Mouse (Mus musculus) embryonic facial prominence, embryonic 14.5 days (tissue): ENCODE data around the gene Gpr62. TPM values are rescaled to one million over a fixed set of nuclear protein-coding genes. Genes with fewer than 3 reads are reported as not detected.
A peak's percentile ranks its signal among the peaks of the same experiment; 100 is the strongest.

Experiments used
- ATAC-seq: fragments of 200-750 bp; cut with Nextera tagmentation; 2 replicates; pipeline ENCODE4 v1.8.0; 2017; ENCODE audit warnings: low read depth, moderate number of reproducible peaks, moderate TSS enrichment
- DNase-seq: peaks from one replicate; pipeline ENCODE4 v3.0.0-alpha.2; 2015; ENCODE audit warnings: low spot score
- H3K27ac ChIP-seq: fragments of 300-500 bp; sonication (generic); replicated peaks from 2 replicates; pipeline ENCODE4 v1.5.1; 2014; ENCODE audit warnings: low read depth, mild to moderate bottlenecking, low read length, moderate library complexity
- H3K27me3 ChIP-seq: fragments of 300-500 bp; sonication (generic); replicated peaks from 2 replicates; pipeline ENCODE4 v1.6.1; 2014; ENCODE audit warnings: low read length; ENCODE audit not compliant: control insufficient read depth, insufficient read depth
- H3K36me3 ChIP-seq: fragments of 300-500 bp; sonication (generic); 2 replicates; pipeline ENCODE4 v1.6.1; 2014; ENCODE audit warnings: low read length, mixed read lengths; ENCODE audit not compliant: control insufficient read depth, insufficient read depth
- H3K4me1 ChIP-seq: fragments of 300-500 bp; sonication (generic); 2 replicates; pipeline ENCODE4 v1.6.1; 2014; ENCODE audit warnings: antibody characterized with exemption, low read length; ENCODE audit not compliant: control insufficient read depth, insufficient read depth
- H3K4me2 ChIP-seq: fragments of 300-500 bp; sonication (generic); 2 replicates; pipeline ENCODE4 v1.6.1; 2014; ENCODE audit warnings: low read depth, mild to moderate bottlenecking, low read length, moderate library complexity, mixed read lengths
- H3K4me3 ChIP-seq: fragments of 300-500 bp; sonication (generic); 2 replicates; pipeline ENCODE4 v1.5.1; 2014; ENCODE audit warnings: low read depth, mild to moderate bottlenecking, low read length
- H3K9ac ChIP-seq: fragments of 300-500 bp; sonication (generic); 2 replicates; pipeline ENCODE4 v1.6.1; 2014; ENCODE audit warnings: low read depth, mild to moderate bottlenecking, low read length, moderate library complexity, mixed read lengths
- H3K9me3 ChIP-seq: fragments of 300-500 bp; sonication (generic); 2 replicates; pipeline ENCODE4 v1.6.1; 2016; ENCODE audit warnings: low read length; ENCODE audit not compliant: control insufficient read depth
- WGBS: fragments of 180-500 bp; shearing (Covaris S2); extraction: QIAGEN DNeasy Blood & Tissue Kit; methylation state at CpG from one replicate; pipeline ENCODE4 v1.1.7; 2014; 5-methylcytosine and 5-hydroxymethylcytosine counted together
- polyA plus RNA-seq: library from polyadenylated mRNA; unstranded; fragments of >200 nt; fragmentation: Nextera tagmentation; extraction: Ambion mirVana; gene quantifications from 2 replicates; pipeline ENCODE4 v1.2.1, GENCODE M21; 2014

The Gpr62 gene
- 0.36 and 0.60 TPM in 2 replicates for polyA plus RNA-seq

DNA sequence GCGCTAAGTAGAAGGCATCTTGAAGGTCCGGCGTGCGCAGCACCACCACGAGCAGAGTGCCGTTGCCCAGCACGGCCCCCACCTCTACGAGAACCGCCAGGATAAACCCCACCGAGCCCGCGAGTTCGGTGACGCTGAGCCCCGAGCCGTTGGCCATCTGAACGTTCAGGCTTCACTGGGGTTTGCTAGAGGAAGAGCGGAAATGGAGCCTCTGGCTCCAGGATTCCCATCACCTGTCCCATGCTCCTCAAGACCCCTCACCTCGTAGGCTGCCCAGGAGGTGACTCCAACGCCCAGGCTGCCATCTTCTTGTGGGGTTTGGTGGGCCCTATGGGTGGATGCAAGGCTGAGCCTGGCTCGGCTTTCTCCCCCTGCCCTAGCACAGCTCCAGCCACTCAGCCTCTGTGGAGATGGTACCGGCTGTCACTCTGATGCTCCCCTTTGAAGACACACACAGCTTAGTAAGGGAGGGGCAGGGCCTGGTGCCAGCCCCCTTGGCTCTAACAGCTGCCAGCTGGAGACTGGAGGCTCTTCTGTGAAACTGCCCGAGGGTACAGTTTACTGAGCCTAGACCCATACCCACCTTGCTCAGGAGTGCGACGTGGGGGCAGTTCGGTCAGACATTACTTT is at the start of gene Gpr62:
Gene Gpr62, minus strand, starts transcription at position 368 of the 630 bp plus-strand sequence.
- Histone ChIP-seq H3K4me2 (peak within 1 kb of the TSS; percentile 98), H3K9me3 (no peaks in the 10 kb centered on the region), H3K4me3 (peak within 1 kb of the TSS; percentile 59), H3K27ac (no peak within 1 kb of the TSS; the same call in none of the 2 replicates), H3K9ac (peak within 1 kb of the TSS; percentile 76), H3K36me3 (peaks cover 35% of the 10 kb centered on the region), H3K27me3 (no peaks in the 10 kb centered on the region), H3K4me1 (peaks cover 4% of the 10 kb centered on the region)
- 31% methylated on average over 25 of the region's 26 CpGs for WGBS
- ATAC-seq (peak; percentile 7; the same call in 1 of the 2 replicates), DNase-seq (no peak)

DNA sequence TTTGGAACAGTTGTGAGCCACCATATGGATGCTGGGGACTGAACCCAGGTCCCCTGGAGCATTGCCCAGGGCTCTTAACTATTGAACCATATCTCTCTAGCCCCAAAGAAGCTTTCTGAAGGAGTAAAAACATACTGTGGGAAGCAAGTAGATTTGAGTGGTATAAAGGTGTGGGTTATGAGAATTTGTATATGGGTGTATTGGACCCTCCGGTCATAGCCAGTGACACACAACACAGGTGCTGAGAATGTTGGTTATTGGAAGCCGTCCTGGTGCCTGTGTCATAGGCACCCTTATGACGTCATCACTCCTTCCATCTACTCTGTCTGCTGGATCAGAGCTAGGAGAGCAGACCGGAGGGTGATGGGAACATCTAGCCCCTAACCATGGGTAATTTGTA is 48.5 kb upstream of the Gpr62 start, which contains the start of gene Iqcf5:
Gene Iqcf5, plus strand, starts transcription at position 301 of the 400 bp plus-strand sequence.
- WGBS = 79% methylated on average over 4 of the region's 4 CpGs
- H3K4me3 ChIP-seq = no peak within 1 kb of the TSS
- no peaks in the 10 kb centered on the region for H3K9me3 ChIP-seq
- H3K27ac ChIP-seq = no peak within 1 kb of the TSS
- no peaks in the 10 kb centered on the region for H3K27me3 ChIP-seq
- no peaks in the 10 kb centered on the region for H3K36me3 ChIP-seq
- no peak for DNase-seq
- H3K4me2 ChIP-seq = no peak within 1 kb of the TSS
- no peak within 1 kb of the TSS for H3K9ac ChIP-seq
- ATAC-seq = no peak
- no peaks in the 10 kb centered on the region for H3K4me1 ChIP-seq

DNA sequence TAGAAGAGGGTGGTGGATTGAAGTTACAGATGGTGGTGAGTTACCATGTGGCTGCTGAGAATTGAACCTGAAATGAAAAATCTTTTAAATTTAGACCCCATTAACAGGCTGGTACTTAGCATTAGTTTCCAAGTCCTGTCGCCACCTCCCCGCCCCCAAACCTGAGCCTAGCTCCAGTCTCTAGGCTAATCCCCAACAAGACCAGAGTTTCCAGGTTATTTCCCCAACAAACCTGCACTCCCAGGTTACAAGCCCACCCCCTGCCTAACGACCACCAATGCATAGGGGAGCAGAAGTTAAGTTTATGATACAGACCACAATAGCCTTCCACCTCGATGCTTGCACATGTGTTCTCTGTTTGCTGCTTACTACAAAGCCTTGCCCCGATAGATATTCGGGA is 47.8 kb upstream of the Gpr62 start:
- no peaks in the 10 kb centered on the region for H3K4me1 ChIP-seq
- no peaks in the 10 kb centered on the region for H3K27me3 ChIP-seq
- H3K9me3 ChIP-seq = no peaks in the 10 kb centered on the region
- 71% methylated on average over 6 of the region's 6 CpGs for WGBS
- no peak for DNase-seq
- no peak overlapping the region for H3K4me3 ChIP-seq
- H3K9ac ChIP-seq = no peak overlapping the region
- no peak overlapping the region for H3K27ac ChIP-seq
- H3K36me3 ChIP-seq = no peaks in the 10 kb centered on the region
- no peak overlapping the region for H3K4me2 ChIP-seq
- no peak for ATAC-seq

DNA sequence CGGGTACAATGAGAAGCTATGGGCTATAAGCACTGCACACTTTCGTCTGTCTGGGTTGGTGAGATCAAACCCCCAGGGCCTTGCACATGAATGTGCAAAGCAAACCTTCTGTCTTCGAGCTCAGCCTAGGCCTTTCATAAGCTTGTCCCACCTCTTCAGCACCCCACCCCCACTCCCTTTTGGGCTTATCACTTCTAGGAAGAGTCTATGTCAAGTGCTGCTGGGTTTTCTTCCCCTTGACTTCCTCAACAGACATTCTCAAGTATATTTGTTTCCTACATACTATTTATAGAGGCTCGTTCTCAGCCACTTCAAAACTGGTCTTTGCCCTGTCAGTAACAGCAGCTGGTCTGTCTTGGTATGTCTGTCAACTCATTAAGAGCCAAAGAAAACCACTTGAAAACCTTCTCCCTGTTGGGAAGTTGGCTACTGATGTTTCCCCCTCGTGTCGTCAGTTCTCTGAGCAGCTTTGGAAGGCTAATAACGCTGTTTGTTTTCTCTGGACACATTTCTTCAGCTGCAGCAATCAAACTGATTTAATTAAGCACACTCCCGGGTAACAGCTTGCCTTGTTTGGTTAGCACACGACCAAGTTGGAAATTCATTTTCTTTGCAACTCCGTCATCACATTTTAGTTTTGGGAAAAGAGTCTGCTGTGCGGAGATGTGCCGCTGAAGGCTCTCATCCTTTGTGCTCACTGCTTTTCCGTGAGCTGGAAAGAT is 47.2 kb upstream of the Gpr62 start:
- H3K4me1 ChIP-seq = no peaks in the 10 kb centered on the region
- no peak overlapping the region for H3K4me3 ChIP-seq
- H3K4me2 ChIP-seq = no peak overlapping the region
- ATAC-seq = no peak
- no peak overlapping the region for H3K9ac ChIP-seq
- no peaks in the 10 kb centered on the region for H3K27me3 ChIP-seq
- WGBS = 58% methylated on average over 13 of the region's 13 CpGs
- H3K36me3 ChIP-seq = no peaks in the 10 kb centered on the region
- H3K27ac ChIP-seq = no peak overlapping the region
- H3K9me3 ChIP-seq = no peaks in the 10 kb centered on the region
- peak; percentile 13 for DNase-seq

DNA sequence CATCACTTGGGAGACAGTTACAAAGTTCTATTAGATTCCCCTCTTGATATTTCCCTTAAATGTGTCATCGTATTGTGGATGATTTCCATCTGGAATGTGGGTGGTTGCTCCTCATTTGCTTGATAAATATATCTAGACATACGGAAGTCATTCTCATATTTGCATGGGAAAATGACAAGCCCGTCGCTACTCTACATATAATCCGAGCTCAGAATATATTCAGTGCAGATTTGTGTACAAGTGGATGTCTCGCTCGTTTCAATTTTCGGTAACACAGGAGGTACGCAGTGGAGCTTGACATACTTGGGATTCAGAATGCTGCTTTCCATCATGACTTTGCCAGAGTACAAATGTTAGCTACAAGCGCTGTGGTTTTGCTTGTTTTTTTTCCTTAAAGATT is 43.6 kb upstream of the Gpr62 start:
- DNase-seq (no peak), ATAC-seq (no peak)
- Histone ChIP-seq H3K9me3 (no peaks in the 10 kb centered on the region), H3K9ac (no peak overlapping the region), H3K4me1 (no peaks in the 10 kb centered on the region), H3K27ac (no peak overlapping the region), H3K4me2 (no peak overlapping the region), H3K4me3 (no peak overlapping the region), H3K36me3 (no peaks in the 10 kb centered on the region), H3K27me3 (no peaks in the 10 kb centered on the region)
- 87% methylated on average over 10 of the region's 10 CpGs for WGBS

DNA sequence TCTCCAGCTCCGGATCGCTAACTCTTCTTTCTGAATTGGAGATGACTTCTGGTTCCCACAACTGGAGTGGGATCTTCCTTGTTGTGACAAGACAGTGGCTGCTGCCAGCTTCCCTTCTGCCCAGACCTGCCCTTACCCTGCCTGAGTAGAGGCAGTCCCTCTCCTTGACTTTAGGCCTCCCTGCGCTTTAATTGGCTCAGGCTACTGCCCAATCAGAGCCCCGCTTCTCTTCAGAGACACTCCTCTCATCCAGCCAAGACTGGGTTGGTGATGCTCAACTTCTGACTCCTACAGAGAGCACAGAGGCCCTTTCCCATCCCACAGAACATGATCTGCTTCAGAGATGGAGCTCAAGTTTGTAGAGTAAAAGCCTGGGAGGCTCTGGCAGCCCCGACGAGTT is 38.5 kb upstream of the Gpr62 start:
- H3K4me2 ChIP-seq = no peak overlapping the region
- WGBS = 76% methylated on average over 6 of the region's 6 CpGs
- DNase-seq (no peak), ATAC-seq (no peak)
- no peaks in the 10 kb centered on the region for H3K4me1 ChIP-seq
- no peak overlapping the region for H3K4me3 ChIP-seq
- H3K9ac ChIP-seq = no peak overlapping the region
- no peaks in the 10 kb centered on the region for H3K27me3 ChIP-seq
- H3K27ac ChIP-seq = no peak overlapping the region
- no peaks in the 10 kb centered on the region for H3K36me3 ChIP-seq
- H3K9me3 ChIP-seq = no peaks in the 10 kb centered on the region

DNA sequence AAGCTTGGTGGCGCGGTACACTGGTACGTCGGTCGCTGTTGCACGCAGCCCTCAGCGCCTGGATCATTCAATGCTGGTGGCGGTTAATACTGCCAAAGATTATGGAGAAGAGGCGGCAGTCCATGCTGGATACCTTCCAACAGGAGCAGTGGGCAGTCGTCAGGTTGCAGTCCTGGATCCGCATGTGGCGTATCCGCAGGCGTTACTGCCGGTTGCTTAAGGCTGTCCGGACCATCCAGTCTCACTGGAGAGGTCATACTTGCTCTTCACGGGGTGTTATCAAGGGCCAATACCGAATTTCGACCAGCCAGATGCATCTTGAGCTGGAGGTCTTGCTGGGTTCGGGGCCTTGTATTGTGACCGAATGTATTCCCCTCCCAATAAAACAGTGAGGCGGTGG is 36.1 kb upstream of the Gpr62 start:
- 87% methylated on average over 22 of the region's 22 CpGs for WGBS
- Histone ChIP-seq H3K4me2 (no peak overlapping the region), H3K4me1 (no peaks in the 10 kb centered on the region), H3K4me3 (no peak overlapping the region), H3K27me3 (no peaks in the 10 kb centered on the region), H3K9me3 (no peaks in the 10 kb centered on the region), H3K9ac (no peak overlapping the region), H3K27ac (no peak overlapping the region), H3K36me3 (no peaks in the 10 kb centered on the region)
- ATAC-seq = no peak
- no peak for DNase-seq

DNA sequence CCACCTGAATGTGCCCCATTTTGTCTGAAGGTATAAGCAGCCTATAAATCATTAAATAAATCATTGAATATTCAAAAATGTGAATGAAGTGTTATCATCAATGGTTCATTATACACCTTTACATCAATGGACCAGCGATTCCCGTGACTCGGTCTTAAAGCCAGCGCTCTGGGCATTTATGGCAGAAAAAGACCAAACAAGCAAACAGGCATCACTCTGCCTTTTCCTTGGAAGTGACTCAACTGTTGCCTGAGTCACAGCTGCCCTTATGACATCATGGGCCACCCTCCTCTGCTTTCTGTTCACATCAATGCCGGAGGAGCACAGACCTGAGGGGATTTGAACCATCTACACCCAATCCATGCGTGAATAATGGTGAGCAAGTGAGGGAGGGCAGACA is 33.9 kb upstream of the Gpr62 start, which contains the start of gene Iqcf1:
Gene Iqcf1, plus strand, starts transcription at position 301 of the 400 bp plus-strand sequence.
- Histone ChIP-seq H3K27ac (no peak within 1 kb of the TSS), H3K9ac (no peak within 1 kb of the TSS), H3K36me3 (no peaks in the 10 kb centered on the region), H3K4me3 (no peak within 1 kb of the TSS), H3K4me2 (no peak within 1 kb of the TSS), H3K9me3 (no peaks in the 10 kb centered on the region), H3K27me3 (no peaks in the 10 kb centered on the region), H3K4me1 (no peaks in the 10 kb centered on the region)
- ATAC-seq (no peak), DNase-seq (no peak)
- 93% methylated on average over 6 of the region's 6 CpGs for WGBS
